Mouse (Mus musculus): Measurements from ENCODE around the gene Iqschfp.
A peak's percentile ranks its signal among the peaks of the same experiment; 100 is the strongest.

Iqschfp gene

DNA sequence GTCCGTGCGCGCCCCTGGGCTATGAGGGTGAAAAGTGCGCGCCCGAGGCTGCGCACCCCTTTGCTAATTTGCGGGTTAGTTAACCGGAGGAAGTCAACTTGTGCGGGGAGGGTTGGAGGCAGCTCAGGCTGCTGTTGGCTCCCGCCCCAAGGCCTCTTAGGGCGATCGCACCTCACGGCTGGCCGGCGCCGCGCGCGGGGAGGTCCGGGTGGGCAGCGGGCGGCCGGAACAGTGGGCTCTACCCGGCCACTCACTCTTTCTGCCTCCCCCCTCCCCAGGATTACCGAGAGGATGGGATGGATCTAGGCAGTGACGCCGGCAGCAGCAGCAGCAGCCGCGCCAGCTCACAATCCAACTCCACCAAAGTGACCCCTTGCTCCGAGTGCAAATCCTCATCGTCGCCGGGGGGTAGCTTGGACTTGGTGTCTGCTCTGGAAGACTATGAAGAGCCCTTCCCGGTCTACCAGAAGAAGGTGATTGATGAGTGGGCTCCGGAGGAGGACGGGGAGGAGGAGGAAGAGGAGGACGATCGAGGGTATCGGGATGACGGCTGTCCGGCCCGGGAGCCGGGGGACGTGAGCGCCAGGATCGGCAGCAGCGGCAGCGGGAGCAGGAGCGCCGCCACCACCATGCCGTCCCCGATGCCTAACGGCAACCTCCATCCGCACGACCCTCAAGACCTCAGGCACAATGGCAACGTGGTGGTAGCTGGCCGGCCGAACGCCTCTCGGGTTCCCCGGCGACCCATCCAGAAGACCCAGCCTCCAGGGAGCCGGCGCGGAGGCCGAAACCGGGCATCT is 602.5 kb downstream of the Iqschfp start:
- DNase-seq (ENCODE audit: low spot score) = no peak

DNA sequence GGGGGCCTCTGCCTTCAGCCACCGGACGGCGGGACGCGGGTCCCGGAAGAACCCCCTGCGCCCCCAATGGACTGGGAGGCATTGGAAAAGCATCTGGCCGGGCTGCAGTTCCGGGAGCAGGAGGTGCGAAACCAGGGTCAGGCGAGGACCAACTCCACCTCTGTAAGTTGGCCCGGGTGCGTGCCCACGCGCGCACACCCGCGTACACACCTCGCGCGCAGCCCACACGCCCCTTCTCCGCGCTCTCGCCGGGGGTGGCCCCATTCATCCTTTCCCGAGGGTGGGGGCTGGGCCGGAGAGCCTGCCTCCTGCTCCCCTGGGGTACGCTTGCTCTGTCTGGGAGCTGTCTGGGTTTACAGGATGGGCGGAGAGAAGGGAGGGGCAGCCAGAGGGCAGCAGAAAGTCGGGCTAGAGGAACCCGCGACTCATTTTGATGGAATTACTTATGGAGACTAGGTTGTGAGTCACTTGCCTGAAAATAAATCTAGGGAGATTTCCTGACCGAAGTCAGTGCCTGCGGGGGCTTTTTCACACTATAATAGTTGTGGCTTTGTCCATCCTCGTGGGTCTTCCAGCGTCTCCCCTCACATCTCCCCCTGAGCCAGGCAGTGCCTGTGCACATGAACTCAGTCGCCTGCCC is 603.2 kb downstream of the Iqschfp start:
- DNase-seq (ENCODE audit: low spot score) = no peak

DNA sequence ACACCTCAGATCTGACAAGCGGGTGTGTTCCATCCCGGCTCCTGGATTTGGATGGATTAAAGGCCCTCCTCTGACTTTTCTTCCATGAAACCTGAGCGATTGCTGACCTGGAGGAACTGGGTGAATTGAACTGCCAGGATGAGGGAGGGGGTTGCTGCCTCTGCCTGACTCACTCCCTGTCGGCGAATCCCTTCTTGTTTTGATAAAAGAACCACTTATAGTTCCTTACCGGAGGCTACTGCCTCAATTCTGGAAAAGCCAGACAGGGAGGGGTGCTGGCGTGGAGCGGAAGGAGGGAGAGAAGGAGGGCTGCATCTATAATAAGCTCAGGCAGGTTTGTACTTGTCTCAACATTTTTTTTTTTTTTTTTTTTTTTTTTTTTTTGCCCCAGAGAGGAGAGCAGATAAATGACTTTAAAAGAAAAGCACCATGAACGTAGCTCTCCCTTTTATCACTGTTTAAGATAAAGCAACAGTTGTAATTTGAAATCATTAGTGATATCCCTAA is 603.8 kb downstream of the Iqschfp start:
- DNase-seq (ENCODE audit: low spot score) = no peak

DNA sequence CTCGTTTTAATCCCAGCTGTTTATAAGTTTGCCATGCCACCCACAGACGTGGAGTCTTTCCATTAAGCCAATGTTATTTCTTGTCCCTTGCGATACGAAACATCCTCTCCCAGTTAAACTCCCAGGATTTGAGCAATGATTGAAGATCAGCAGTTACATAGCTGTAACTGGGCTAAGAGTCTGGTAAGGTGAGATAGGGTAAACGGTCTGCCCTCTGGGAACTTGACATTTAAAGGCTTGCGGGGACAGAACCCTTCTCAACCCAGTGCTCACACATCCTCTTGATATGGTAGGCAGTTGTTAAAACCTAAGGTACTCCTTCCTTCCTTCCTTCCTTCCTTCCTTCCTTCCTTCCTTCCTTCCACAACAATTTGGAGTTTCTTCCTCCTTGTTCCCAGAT is 604.5 kb downstream of the Iqschfp start:
- no peak for DNase-seq (ENCODE audit: low spot score)

DNA sequence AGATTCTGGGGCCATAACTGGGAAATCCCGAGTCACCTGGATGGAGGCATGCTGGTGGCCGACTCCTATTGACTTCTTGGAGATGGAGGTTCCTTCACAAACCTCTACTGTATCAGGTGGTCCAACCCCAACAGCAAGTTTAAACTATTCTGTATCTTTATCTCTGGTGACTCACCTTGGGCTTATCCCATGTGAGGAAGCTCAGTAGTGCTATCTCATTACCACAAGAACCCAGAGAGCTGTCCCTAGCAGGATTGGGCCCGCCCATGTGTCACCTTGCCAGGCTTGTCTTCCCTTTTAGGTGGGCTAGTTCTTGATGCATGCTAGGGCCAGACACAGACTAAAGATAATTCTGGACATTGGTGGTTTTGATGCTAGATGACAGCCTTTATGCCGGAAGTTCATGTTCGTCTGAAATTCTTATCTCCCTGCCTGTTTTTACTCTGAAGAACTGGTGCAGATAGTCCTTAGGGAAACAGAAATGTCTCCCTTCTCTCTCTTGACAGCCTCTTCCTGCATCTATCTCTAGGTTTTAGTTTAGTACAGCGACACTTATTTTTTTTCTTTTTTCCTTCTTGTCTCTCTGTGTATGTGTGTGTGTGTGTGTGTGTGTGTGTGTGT is 607.6 kb downstream of the Iqschfp start:
- DNase-seq (ENCODE audit: low spot score) = no peak

DNA sequence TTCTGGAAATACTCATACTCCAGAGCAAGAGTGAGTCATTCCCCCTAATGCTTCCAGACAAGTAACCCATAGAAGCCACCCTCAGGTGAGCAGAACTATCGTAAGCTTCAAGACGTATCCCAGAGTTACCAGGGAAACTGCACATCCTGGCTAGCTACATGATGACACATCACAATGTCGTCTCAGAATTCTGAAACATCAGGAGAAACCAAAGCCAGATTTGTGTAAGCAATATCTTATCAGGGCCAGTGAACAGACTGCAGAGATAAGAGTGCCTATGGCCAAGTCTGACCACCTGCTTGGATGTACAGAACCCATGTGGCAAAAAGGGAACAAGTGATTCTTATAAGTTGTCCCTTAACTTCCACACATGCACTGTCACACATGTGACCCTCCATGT is 612.8 kb downstream of the Iqschfp start:
- DNase-seq (ENCODE audit: low spot score) = no peak

DNA sequence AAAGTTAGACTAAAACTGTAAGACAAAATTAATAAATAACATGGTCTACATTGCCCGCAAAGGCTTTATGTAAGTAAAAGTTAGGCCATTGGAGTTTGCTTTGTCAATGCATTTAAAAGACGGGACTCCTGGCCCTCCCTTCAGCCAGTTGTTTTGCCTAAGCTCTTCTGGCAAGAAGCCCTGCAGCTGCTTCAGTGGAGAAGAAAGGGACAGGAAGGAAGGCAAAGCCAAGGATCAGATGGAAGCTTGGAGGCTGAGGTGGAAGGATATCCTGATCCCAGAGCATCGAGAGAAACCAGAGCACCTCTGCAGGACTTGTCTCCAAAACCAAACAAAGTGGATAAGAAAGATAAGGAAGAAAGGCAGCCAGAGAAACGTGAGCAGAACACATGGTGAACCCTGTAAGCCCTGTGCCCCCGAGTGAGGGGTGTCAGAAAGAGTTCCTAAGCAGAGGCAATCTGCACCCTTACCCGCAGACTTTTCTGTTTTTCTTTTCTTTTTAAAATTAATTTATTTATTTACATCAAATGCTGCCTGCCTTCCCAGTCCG is 614.8 kb downstream of the Iqschfp start:
- no peak for DNase-seq (ENCODE audit: low spot score)

DNA sequence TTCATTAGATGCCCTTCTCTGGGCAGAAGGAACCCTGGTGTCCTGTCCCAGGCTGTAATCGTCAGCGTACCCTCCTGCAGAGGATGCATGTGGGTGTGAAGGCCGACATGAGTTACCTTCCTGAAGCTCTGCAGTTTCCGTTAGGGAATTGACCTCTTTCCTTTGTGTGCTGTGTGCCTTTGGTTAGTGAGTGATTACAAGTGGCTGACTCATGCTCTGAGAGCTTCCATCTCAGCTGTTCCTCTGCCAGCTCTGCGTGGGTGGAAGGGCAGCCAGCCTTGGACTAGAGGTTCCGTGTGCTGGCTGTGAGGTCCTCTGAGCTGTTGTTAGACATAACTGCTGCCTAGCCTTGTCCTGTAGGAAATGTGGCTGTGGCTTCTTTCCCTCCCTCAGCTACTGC is 616.6 kb downstream of the Iqschfp start:
- peak; percentile 44 for DNase-seq (ENCODE audit: low spot score)

DNA sequence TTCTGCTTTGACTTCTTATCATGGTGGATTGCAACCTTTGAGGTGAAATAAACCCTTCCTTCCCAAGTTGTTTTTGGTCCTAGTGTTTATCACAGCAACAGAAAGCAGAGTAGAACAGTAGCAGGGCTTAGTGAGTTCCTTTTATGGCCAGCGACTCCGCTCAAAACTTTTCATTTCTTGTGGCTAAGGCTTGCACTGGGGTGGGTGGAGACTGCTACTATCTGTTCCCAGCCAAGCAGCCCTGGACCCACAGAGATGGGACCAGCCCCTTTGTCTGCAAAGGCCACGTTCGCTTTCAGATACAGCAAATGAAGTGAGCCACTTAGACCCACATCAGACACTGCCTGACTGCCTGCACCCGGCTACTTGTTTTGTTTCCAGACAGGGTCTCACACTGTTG is 618.8 kb downstream of the Iqschfp start:
- DNase-seq (ENCODE audit: low spot score) = no peak

DNA sequence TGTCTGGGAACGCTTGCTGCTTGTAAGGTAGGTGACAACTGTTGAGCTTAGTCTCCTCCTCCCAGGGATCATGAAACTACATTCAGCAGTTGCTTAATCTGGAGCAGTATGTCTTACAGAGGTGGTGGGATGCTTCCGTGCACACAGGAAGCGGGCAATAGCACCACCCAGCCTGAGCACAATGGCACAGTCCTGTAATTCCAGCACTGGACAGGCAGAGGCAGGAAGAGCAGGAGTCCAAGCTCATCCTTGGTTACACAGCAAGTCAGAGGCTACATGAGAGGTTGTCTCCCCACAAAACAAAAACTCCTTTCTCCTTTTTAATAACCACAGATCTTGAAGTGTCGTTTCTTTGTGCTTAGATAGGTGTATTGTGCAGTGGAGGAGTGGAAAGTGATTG is 619.7 kb downstream of the Iqschfp start:
- no peak for DNase-seq (ENCODE audit: low spot score)

DNA sequence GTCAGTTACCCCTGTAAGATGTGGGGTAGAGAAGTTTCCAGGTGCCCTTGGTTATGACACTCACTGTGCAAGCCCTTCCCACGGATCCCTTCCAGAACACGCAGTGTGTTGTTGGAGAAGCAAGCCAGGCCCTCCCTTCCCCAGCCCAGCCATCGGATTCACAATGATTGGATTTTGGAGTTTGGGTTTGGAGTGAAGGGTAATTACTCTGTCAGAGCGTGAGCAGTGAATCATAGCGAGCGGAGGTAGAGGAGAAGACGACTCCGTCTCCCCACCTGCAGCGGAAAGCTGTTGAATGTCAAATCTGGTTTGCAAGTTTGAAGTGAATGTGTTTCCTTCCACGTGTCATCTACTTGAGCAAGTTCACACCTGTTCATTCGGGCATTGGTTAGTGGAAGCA is 620.3 kb downstream of the Iqschfp start:
- no peak for DNase-seq (ENCODE audit: low spot score)

DNA sequence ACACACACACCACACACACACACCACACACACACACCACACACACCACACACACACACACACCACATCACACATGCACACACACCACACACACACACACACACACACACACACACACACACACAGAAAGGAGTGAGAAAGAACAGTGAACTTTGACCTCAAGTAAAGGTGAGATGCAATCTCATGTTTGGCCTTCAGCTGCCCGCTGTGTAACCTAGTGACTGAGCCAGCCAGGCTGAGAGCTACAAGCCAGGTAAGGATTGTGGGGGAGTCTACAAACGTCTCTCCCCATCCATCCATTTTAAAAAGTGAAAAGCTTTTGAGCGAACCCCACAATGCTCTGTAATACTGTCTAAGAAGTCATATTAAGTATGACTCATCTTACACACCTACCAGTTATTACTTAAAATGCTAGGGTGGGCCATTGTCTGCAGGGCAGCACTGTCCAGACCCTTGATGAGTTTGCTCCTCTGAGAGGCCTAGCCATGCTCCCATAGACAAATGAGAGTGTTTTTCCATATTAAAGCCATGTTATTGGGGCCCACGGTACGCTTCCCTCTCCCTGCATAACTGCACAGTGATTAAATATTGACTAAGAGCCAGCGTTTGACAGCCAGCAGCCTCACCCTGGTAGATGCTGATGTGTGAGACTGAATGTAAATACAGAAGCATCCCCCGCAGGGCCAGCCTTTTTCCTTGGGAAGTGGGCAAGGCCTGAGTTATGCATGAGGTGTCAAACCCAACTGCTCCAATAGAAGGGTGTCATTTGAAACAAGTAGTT is 621.5 kb downstream of the Iqschfp start:
- no peak for DNase-seq (ENCODE audit: low spot score)

DNA sequence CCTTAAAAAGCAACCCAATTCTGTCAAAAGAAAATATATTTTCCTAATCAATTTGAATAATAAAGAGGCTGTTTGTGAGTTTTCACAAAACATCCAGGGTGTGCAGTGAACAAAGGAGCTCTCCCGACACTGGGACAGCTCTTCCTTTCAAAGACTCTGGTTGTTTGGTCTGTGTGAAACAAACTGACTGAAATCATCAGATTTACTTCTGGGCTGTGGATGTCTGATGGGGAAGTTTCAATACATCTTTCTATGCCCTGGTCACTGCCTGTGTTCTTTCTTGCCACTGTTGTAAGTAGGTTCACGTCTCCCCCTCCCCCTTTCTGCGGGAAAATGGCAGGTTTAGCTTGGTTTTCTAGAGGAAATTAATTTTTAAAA is 622.1 kb downstream of the Iqschfp start:
- DNase-seq (ENCODE audit: low spot score) = no peak

DNA sequence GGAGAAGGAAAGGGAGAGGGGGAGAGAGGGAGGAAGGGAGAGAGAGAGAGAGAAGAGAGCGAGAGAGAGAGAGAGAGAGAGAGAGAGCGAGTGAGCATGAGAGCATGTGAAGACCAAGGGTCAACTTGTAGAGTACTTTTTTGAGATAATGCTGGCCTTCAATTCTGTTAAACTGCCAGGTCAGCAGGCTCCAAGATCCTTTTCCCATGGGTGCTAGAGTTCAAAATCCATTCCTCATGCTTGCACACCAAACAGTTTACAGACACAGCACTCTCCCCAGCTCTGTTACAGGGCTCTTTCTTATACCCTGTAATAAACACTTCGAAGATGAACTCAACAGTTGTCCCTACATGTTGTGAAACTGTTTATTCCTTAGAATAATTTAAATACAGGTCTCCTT is 622.7 kb downstream of the Iqschfp start:
- DNase-seq (ENCODE audit: low spot score) = no peak

DNA sequence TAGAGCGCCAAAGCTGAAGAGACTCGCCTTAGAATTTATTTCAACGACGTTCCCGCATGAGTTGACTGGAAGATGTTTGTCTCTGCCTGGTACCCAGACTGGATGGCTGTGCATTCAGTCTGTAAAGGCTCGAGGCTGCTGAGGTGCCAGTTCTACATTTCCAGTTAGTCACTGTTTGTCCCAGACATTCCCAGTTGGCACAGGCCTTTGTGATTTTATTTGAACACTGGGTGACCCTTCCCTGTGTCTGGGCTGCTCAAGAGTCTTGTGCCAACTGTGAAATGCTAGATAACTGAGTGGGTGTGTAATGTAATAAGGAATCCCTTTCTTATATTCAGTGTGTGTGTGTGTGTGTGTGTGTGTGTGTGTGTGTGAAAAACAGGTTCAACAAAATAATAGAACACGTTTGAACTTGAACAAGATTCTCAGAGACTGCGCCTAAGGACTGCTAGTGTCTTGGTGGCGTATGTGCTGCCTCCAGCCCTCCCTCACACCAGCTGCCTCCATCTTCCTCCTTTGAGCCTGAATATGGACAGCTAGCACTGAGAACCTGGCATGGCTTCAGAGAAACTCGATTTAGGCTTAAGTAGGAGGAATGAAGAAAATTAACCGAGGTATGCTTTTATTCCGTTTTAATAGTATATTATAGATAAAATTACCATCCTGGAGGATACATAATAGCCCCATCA is 624.5 kb downstream of the Iqschfp start:
- DNase-seq (ENCODE audit: low spot score) = no peak

DNA sequence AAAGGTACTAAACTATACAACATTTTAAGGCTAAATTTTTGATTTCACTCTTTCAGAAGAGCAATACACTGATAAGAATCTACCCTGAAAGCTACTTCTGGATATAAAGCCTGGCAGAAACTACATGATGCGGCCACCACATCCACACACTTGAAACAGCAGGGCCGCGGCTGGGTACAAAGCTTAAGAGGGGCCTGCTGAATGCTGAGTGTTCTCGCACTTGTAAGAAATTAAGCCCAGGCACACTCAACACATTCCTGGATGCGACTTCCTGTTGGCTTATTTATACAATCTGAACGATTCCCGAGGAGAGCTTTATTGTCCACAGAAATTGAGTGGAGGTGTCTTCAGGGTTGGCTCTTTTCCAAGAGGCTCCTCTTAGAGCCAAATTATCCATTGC is 625.2 kb downstream of the Iqschfp start:
- no peak for DNase-seq (ENCODE audit: low spot score)

DNA sequence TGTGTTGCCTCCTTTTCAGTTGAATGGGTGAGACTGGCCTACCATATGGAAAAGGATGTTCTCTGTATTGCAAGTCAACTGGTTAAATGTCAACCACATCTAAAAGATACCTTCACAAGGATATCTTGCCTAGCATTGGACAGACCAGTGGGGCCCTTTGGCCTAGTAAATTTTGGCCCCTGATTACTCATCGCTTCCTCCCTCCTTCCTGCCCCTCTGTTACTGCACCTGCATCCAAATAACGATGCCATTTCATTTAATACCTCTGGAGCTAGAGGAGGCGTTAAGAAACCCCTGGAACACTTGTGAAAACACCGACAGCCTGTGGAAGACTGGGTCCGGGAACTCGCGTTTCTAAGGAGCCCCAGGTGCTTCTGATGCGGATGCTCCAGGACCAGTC is 626.0 kb downstream of the Iqschfp start:
- no peak for DNase-seq (ENCODE audit: low spot score)

DNA sequence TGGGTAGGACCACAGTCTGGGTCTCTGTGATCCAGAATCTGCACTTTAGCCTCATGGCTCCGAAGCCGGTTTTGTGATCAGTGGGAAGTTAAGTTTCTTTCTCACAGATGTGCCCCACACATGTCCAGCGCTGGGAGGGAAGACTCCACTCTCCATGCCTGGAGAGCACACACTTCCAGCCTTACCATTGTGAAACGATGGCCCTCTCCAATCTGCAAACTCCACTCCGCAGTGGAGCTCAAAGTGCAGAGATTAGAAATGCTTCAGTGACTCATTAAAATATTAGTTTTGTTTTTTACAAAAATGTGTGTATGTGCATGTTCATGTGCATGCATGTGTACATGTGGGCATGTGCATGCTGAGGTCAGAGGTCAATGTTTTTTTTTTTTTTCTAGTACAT is 626.6 kb downstream of the Iqschfp start:
- no peak for DNase-seq (ENCODE audit: low spot score)

DNA sequence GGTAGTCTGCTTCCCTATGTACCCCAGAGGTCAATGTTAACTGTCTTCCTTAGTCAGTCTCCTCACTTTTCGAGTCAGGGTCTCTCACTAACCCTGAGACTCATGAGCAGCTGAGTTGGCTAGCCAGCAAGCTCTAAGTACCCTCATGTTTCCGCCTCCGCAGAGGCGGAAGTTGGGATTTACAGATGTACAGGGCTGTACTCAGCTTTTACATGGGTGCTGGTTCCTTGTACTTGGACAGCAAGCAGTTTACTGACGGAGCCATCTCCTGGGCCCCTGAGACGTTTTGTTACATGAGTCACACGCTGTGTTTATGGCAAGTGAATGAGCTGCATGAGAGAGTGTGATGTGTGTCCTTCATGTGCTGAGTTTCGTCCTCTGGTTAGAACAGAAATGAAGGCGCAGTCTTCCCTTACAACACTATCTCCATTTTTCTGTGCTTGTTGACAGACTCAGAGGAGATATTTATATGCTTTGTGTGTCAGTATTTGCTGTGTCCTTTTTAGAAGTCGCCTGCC is 633.4 kb downstream of the Iqschfp start:
- no peak for DNase-seq (ENCODE audit: low spot score)

DNA sequence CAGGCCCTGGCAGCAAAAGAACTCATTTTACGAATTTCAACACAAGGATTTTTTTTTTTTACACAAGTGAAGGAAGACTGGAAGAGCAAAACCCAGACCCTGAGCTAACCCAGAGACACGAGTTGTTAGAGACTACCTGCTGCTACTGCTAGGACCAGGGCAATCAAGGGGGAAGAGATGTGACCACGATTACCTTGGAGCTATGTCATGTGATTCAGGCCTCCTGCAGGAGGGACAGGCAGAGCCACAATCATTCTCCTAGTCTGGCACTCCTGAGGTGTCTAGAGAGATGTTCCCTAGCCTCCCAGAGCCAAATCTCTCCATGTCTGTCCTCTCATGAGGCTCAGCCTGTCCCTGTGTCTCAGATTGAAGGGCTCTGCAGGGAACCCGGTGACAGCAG is 634.4 kb downstream of the Iqschfp start:
- DNase-seq (ENCODE audit: low spot score) = no peak

DNA sequence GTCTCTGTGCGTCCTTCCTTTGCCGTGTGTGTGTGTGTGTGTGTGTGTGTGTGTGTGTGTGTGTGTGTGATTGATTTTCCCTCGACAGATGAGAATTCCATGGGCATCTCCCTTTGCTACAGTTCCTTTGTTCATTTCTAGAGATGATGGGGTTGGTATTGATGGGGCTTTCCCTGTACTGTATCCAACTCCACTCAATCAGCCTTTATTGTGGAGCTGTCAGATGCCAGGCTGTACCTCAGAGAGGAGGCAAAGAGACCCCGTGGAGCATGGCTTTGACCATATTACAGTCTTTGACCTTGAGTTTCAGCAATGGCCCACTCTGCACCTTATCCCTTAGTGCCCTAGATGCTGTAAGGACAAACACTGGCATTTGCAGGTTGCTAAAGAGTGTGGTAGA is 635.1 kb downstream of the Iqschfp start:
- no peak for DNase-seq (ENCODE audit: low spot score)
